Mouse (Mus musculus) limb, embryonic 11.5 days (tissue): ENCODE measurements around the gene Slc6a9. TPM values are rescaled to one million over a fixed set of nuclear protein-coding genes. Genes with fewer than 3 reads are reported as not detected.

ENCODE experiments used
- ATAC-seq: fragments of 200-750 bp; cut with Nextera tagmentation; 2 replicates; pipeline ENCODE4 v1.8.0; 2017; ENCODE audit warnings: low read depth; ENCODE audit not compliant: insufficient number of reproducible peaks, low FRiP score, low TSS enrichment
- DNase-seq: peaks from one replicate; pipeline ENCODE4 v3.0.0-alpha.2; 2015; ENCODE audit warnings: low spot score
- H3K27ac ChIP-seq: fragments of 300-500 bp; sonication (generic); replicated peaks from 2 replicates; pipeline ENCODE4 v1.5.1; 2014; ENCODE audit warnings: low read depth, mild to moderate bottlenecking, low read length
- H3K27me3 ChIP-seq: fragments of 300-500 bp; sonication (generic); 2 replicates; pipeline ENCODE4 v1.6.1; 2014; ENCODE audit warnings: mild to moderate bottlenecking, low read length, mixed read lengths; ENCODE audit not compliant: control insufficient read depth, insufficient read depth
- H3K36me3 ChIP-seq: fragments of 300-500 bp; sonication (generic); 2 replicates; pipeline ENCODE4 v1.6.1; 2014; ENCODE audit warnings: mild to moderate bottlenecking, low read length, moderate library complexity, mixed read lengths; ENCODE audit not compliant: control insufficient read depth, insufficient read depth
- H3K4me1 ChIP-seq: fragments of 300-500 bp; sonication (generic); 2 replicates; pipeline ENCODE4 v1.6.1; 2014; ENCODE audit warnings: low read length, mixed read lengths; ENCODE audit not compliant: control insufficient read depth, insufficient read depth
- H3K4me2 ChIP-seq: fragments of 300-500 bp; sonication (generic); 2 replicates; pipeline ENCODE4 v1.6.1; 2014; ENCODE audit warnings: low read depth, mild to moderate bottlenecking, moderate library complexity; ENCODE audit not compliant: severe bottlenecking
- H3K4me3 ChIP-seq: fragments of 300-500 bp; sonication (generic); 2 replicates; pipeline ENCODE4 v1.5.1; 2014; ENCODE audit warnings: low read depth, low read length
- H3K9ac ChIP-seq: fragments of 300-500 bp; sonication (generic); 2 replicates; pipeline ENCODE4 v1.6.1; 2014; ENCODE audit warnings: mild to moderate bottlenecking, low read length
- H3K9me3 ChIP-seq: fragments of 300-500 bp; sonication (generic); 2 replicates; pipeline ENCODE4 v1.6.1; 2016; ENCODE audit warnings: low read length; ENCODE audit not compliant: control insufficient read depth
- WGBS: fragments of 180-500 bp; shearing (Covaris S2); extraction: QIAGEN DNeasy Blood & Tissue Kit; methylation state at CpG from one replicate; pipeline ENCODE4 v1.1.7; 2014; 5-methylcytosine and 5-hydroxymethylcytosine counted together
- polyA plus RNA-seq: library from polyadenylated mRNA; unstranded; fragments of >200 nt; fragmentation: Nextera tagmentation; extraction: Ambion mirVana; gene quantifications from 2 replicates; pipeline ENCODE4 v1.2.1, GENCODE M21; 2014

The Slc6a9 gene
- polyA plus RNA-seq, 1 experiment from 2014 or later: 11.1 TPM

- H3K27me3 ChIP-seq: no peaks in the 10 kb centered on the region
- peaks cover 18% of the 10 kb centered on the region for H3K4me1 ChIP-seq
- no peak for ATAC-seq
- no peak overlapping the region for H3K4me2 ChIP-seq
- H3K4me3 ChIP-seq: no peak overlapping the region
- no peaks in the 10 kb centered on the region for H3K9me3 ChIP-seq
- no peak overlapping the region for H3K9ac ChIP-seq
- no peak for DNase-seq
- H3K36me3 ChIP-seq: 0 out of 2 replicates have a peak, but pooled peaks cover 2% of the 10 kb centered on the region
- H3K27ac ChIP-seq: no peak overlapping the region
- WGBS: 92% methylated on average over 4 of the region's 4 CpGs
These were observed 83.5 kb downstream of the Slc6a9 start for GRCm38 (mm10) chr4:117917847-117918246.

GRCm38 (mm10) chr4:117918261-117918660 lies 84.0 kb downstream of the Slc6a9 start:
- Histone ChIP-seq H3K4me1 (peaks cover 15% of the 10 kb centered on the region), H3K4me2 (no peak overlapping the region), H3K4me3 (no peak overlapping the region), H3K27ac (no peak overlapping the region), H3K9me3 (no peaks in the 10 kb centered on the region), H3K27me3 (no peaks in the 10 kb centered on the region), H3K9ac (no peak overlapping the region), H3K36me3 (0 out of 2 replicates have a peak, but pooled peaks cover 2% of the 10 kb centered on the region)
- 72% methylated on average over 3 of the region's 3 CpGs for WGBS
- ATAC-seq (no peak), DNase-seq (no peak)

GRCm38 (mm10) chr4:117918762-117919161 lies 84.5 kb downstream of the Slc6a9 start:
- Histone ChIP-seq H3K27me3 (no peaks in the 10 kb centered on the region), H3K9ac (no peak overlapping the region), H3K4me2 (no peak overlapping the region), H3K4me1 (peaks cover 10% of the 10 kb centered on the region), H3K36me3 (0 out of 2 replicates have a peak, but pooled peaks cover 2% of the 10 kb centered on the region), H3K27ac (no peak overlapping the region), H3K4me3 (no peak overlapping the region), H3K9me3 (no peaks in the 10 kb centered on the region)
- ATAC-seq: no peak
- WGBS: 93% methylated on average over 5 of the region's 5 CpGs
- no peak for DNase-seq

- WGBS: 93% methylated on average over 2 of the region's 2 CpGs
- Histone ChIP-seq H3K9me3 (no peaks in the 10 kb centered on the region), H3K27me3 (peaks cover 11% of the 10 kb centered on the region), H3K36me3 (0 out of 2 replicates have a peak, but pooled peaks cover 2% of the 10 kb centered on the region), H3K4me3 (no peak overlapping the region), H3K4me2 (no peak overlapping the region), H3K27ac (no peak overlapping the region), H3K9ac (no peak overlapping the region), H3K4me1 (no peaks in the 10 kb centered on the region)
- ATAC-seq (no peak), DNase-seq (no peak)
These were observed 87.1 kb downstream of the Slc6a9 start for GRCm38 (mm10) chr4:117921358-117921757.

GRCm38 (mm10) chr4:117923450-117923849 lies 89.1 kb downstream of the Slc6a9 start:
- Histone ChIP-seq H3K4me1 (peaks cover 10% of the 10 kb centered on the region), H3K4me3 (no peak overlapping the region)

More at GRCm38 (mm10) chr4:117923450-117923849, 89.1 kb downstream of the Slc6a9 start:
- Histone ChIP-seq H3K36me3 (no peaks in the 10 kb centered on the region), H3K9ac (no peak overlapping the region), H3K9me3 (no peaks in the 10 kb centered on the region), H3K4me2 (no peak overlapping the region), H3K27ac (no peak overlapping the region), H3K27me3 (peaks cover 26% of the 10 kb centered on the region)
- WGBS: 70% methylated on average over 2 of the region's 2 CpGs
- ATAC-seq: no peak
- DNase-seq: no peak

Other genes starting within 250 kb of the Slc6a9 start
- gene Dmap1, start 152.2 kb upstream of the Slc6a9 start, polyA plus RNA-seq: 90.5 and 93.2 TPM in 2 replicates
- gene Gm12845, start 110.1 kb upstream of the Slc6a9 start, polyA plus RNA-seq: not detected in 2 replicates
- gene Klf17, start 68.9 kb upstream of the Slc6a9 start, polyA plus RNA-seq: 0.07 TPM in 1 of 2 replicates, not detected in the other
- 1.0 and 1.6 TPM in 2 replicates for gene Ccdc24, start 38.1 kb downstream of the Slc6a9 start, polyA plus RNA-seq
- 26.7 and 30.1 TPM in 2 replicates for gene B4galt2, start 49.0 kb downstream of the Slc6a9 start, polyA plus RNA-seq
- gene Atp6v0b, start 52.8 kb downstream of the Slc6a9 start, polyA plus RNA-seq: 143 and 158 TPM in 2 replicates
- 21.2 and 22.2 TPM in 2 replicates for gene Dph2, start 57.5 kb downstream of the Slc6a9 start, polyA plus RNA-seq
- gene Ipo13, start 80.5 kb downstream of the Slc6a9 start, polyA plus RNA-seq: 41.3 and 41.7 TPM in 2 replicates
- 11.2 and 14.2 TPM in 2 replicates for gene Artn, start 95.3 kb downstream of the Slc6a9 start, polyA plus RNA-seq